Mouse (Mus musculus) liver, embryonic 14.5 days (tissue): ENCODE results near the gene Lsamp.

ENCODE experiments used
- CTCF ChIP-seq: IDR thresholded peaks from 2 replicates; pipeline ENCODE4 v1.5.1; 2016; ENCODE audit warnings: antibody characterized with exemption, low read depth, control low read depth
- EP300 ChIP-seq: IDR thresholded peaks from 2 replicates; pipeline ENCODE4 v1.6.1; 2016; ENCODE audit warnings: antibody characterized with exemption, low read depth

- no peak for TF ChIP-seq CTCF
- no peak for TF ChIP-seq EP300
These were observed 1985.1 kb downstream of the Lsamp start for GRCm38 (mm10) chr16:41969215-41969614.
